Mouse (Mus musculus): ENCODE data around the gene Ccl6. TPM values are rescaled to one million over a fixed set of nuclear protein-coding genes. Genes with fewer than 3 reads are reported as not detected.

The Ccl6 gene
- polyA plus RNA-seq (2016; fragmentation: Nextera tagmentation; extraction: Ambion mirVana) = 1.2 and 1.4 TPM in 2 replicates

DNA sequence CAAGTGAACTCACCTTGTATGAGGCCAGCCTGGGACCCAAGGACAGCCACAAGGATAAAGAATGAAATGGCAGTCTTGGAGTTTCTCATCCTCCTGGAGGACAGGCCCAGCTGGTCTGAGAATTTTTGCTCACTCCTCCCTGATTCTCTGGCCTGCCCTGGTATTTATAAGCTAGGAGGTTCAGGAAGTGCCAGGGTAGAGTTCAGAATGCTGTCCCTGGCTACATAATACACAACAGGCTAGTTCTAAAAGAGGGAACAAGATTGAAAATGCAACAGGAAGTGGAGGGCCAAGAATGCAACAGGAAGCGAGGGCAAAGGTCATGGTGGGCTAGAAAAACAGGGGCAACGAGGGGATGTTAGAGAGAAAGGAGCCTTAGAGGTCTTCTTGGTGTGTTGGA is at the start of gene Ccl6:
Gene Ccl6 (minus strand): TSS at position 235 of the 400 bp plus-strand sequence.
- Histone ChIP-seq H3K27ac (replicated peaks) (no peak within 1 kb of the TSS), H3K4me1 (no peaks in the 10 kb centered on the region), H3K4me2 (replicated peaks) (no peak within 1 kb of the TSS), H3K9ac (replicated peaks) (no peak within 1 kb of the TSS), H3K4me3 (no peak within 1 kb of the TSS), H3K9me3 (no peaks in the 10 kb centered on the region), H3K27me3 (no peaks in the 10 kb centered on the region), H3K36me3 (no peaks in the 10 kb centered on the region)
- 54% methylated on average over 2 of the region's 2 CpGs for WGBS
- ATAC-seq (ENCODE audit: low FRiP score, low read depth) = no peak

DNA sequence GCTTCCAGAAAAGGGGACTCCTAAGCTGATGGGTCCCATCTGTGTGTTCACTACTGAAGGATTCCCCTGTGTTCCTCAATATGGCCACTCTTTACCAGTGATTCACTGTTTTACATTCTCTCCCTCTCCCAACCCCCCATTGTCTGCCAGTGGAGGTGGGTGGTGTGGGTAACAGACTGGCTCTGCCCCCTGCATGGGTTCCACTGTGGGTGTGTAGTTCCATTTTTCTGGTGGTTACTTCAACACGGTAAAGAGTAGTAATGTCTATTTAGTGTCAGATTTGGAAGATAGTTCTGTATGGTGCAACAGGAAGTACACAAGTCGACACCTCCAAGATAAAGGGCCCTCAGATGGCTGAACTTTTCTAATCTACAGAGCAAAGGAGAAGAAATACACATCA is 48.3 kb upstream of the Ccl6 start:
- no peaks in the 10 kb centered on the region for H3K36me3 ChIP-seq
- no peaks in the 10 kb centered on the region for H3K27me3 ChIP-seq
- no peak overlapping the region for H3K9ac ChIP-seq (replicated peaks)
- no peak overlapping the region for H3K27ac ChIP-seq (replicated peaks)
- H3K9me3 ChIP-seq = no peaks in the 10 kb centered on the region
- H3K4me2 ChIP-seq (replicated peaks) = no peak overlapping the region
- ATAC-seq (ENCODE audit: low FRiP score, low read depth) = no peak
- no peak overlapping the region for H3K4me3 ChIP-seq
- WGBS = 83% methylated on average over 2 of the region's 2 CpGs
- no peaks in the 10 kb centered on the region for H3K4me1 ChIP-seq

DNA sequence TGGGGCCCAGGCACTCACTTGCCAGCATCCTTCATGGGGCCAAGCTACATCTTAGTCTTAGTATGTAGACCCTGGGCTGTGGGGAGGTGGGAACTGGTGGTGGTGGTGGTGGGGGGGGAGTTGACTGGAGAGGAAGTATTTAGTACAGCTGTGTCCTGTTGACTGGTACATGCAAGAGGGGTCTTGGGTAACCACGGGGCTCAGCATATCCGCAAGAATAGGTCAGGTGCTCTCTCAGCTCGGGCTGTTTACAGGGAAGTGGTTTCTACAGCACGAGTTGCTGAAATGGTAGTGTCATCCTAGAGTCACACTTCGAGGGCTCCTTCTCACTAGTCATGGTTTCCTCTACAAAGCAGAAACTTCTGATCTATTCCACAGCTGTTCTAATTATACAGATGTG is 47.3 kb upstream of the Ccl6 start:
- WGBS = 82% methylated on average over 5 of the region's 5 CpGs
- no peaks in the 10 kb centered on the region for H3K4me1 ChIP-seq
- H3K4me2 ChIP-seq (replicated peaks) = no peak overlapping the region
- H3K4me3 ChIP-seq = no peak overlapping the region
- H3K9ac ChIP-seq (replicated peaks) = no peak overlapping the region
- H3K9me3 ChIP-seq = no peaks in the 10 kb centered on the region
- no peak overlapping the region for H3K27ac ChIP-seq (replicated peaks)
- H3K36me3 ChIP-seq = no peaks in the 10 kb centered on the region
- H3K27me3 ChIP-seq = no peaks in the 10 kb centered on the region
- no peak for ATAC-seq (ENCODE audit: low FRiP score, low read depth)

DNA sequence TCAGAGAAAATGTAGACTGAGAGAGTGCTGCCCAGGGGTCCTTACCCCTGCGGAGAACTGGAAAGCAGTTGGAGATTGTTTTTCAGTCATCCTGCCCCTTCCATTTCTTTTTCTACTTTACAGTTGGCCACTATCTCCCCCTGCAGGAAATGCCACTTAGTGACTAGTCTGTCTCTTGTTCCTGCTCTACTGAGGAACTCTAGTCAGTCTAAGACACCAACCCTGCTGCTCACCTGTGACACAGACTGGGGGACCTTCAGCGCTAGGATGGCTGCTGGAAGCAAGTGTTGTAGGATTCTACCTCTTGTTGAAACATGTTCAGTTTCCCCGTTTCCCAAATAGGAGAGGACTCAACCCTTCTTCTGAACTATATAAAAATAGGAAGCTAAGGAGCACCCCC is 46.6 kb upstream of the Ccl6 start:
- no peak overlapping the region for H3K4me3 ChIP-seq
- no peaks in the 10 kb centered on the region for H3K9me3 ChIP-seq
- H3K4me1 ChIP-seq = no peaks in the 10 kb centered on the region
- no peak overlapping the region for H3K27ac ChIP-seq (replicated peaks)
- H3K9ac ChIP-seq (replicated peaks) = no peak overlapping the region
- no peak for ATAC-seq (ENCODE audit: low FRiP score, low read depth)
- no peaks in the 10 kb centered on the region for H3K27me3 ChIP-seq
- no peaks in the 10 kb centered on the region for H3K36me3 ChIP-seq
- 62% methylated on average over 3 of the region's 3 CpGs for WGBS
- H3K4me2 ChIP-seq (replicated peaks) = no peak overlapping the region

DNA sequence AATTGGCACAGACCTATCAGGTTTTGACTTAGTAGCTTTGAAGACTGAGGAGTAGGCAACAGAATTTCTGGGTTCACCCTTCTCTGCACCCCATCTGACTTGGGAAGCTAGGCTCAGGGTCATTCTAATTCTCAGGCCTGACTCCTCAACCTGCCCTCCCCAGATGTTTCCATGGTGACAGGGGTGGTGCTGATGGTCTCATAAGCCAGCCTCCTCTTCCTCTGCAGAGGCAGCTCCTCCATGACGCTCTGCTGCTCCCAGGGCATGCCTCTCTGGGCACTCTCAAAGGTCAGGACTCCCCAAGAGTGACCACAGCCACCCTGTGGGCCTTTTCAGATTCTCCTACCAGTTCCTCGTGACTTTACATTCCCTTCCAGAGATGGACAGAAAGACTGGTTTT is 46.0 kb upstream of the Ccl6 start:
- H3K36me3 ChIP-seq = no peaks in the 10 kb centered on the region
- H3K4me2 ChIP-seq (replicated peaks) = no peak overlapping the region
- no peaks in the 10 kb centered on the region for H3K27me3 ChIP-seq
- H3K27ac ChIP-seq (replicated peaks) = no peak overlapping the region
- H3K9ac ChIP-seq (replicated peaks) = no peak overlapping the region
- no peaks in the 10 kb centered on the region for H3K9me3 ChIP-seq
- H3K4me3 ChIP-seq = no peak overlapping the region
- H3K4me1 ChIP-seq = no peaks in the 10 kb centered on the region
- 52% methylated on average over 2 of the region's 2 CpGs for WGBS
- no peak for ATAC-seq (ENCODE audit: low FRiP score, low read depth)

DNA sequence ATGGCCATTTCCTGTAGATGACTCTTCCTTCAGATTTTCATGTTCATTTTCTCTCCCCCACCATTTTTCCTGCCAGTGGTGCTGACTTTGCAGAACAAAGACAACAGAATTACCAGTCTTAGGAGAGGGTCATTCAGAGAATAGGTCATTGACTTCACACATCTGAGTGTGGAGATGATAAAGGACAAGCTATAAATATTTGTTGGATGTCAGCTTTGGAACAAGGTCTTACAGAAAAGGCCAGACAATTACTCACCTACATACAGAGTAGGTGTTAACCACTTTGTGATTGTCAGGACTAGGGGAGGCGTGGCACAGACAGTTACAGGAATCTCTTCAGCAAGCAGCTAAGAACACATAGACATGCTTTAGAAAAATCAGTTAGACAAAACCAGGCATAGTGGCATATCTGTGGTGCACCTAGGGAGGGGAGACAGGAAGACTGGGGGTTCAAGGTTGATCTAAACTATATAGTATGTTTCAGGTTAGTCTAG is 43.9 kb upstream of the Ccl6 start:
- Histone ChIP-seq H3K4me3 (no peak overlapping the region), H3K36me3 (no peaks in the 10 kb centered on the region), H3K4me1 (no peaks in the 10 kb centered on the region), H3K9ac (replicated peaks) (no peak overlapping the region), H3K9me3 (no peaks in the 10 kb centered on the region), H3K27ac (replicated peaks) (no peak overlapping the region), H3K4me2 (replicated peaks) (no peak overlapping the region), H3K27me3 (no peaks in the 10 kb centered on the region)
- ATAC-seq (ENCODE audit: low FRiP score, low read depth) = no peak
- WGBS = 83% methylated on average over 1 of the region's 1 CpGs

DNA sequence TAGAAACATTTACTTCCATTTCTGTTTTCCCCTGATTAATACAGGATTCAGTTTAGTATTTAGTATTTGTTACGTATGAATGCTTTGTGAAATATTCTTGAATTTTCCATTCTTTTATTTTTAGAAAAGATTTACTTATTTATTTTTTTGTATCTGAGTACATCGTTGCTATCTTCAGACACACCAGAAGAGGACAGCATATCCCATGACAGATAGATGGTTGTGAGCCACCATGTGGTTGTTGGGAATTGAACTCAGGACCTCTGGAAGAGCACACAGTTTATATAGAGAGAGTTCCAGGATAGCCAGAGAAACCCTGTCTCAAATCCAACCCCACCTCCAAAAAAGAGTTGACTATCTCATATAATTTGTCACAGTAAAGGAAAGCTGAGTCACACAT is 42.0 kb upstream of the Ccl6 start:
- H3K4me1 ChIP-seq = no peaks in the 10 kb centered on the region
- whole genome bisulfite sequencing = 96% methylated on average over 2 of the region's 2 CpGs
- no peak for ATAC-seq (ENCODE audit: low FRiP score, low read depth)

DNA sequence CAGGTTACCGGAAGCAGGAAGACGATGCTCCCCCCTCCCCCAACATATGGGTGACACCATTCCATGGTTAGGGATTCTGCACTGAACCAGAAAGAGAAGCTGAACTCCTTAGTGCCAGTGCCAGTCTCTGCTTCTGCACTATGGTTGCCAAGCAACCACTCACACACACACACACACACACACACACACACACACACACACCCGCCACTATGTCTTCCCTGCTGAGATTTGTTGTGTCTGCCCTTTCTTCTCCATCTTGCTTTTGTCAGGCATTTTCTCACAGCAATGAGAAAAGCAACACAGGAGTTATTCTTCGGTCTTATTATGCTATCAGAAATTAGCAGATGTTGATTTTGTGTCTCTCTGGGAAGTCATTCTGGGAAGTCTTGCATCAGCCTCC is 41.5 kb upstream of the Ccl6 start:
- no peaks in the 10 kb centered on the region for H3K36me3 ChIP-seq
- H3K9me3 ChIP-seq = no peaks in the 10 kb centered on the region
- no peak overlapping the region for H3K4me3 ChIP-seq
- WGBS = 59% methylated on average over 4 of the region's 4 CpGs
- no peak overlapping the region for H3K4me2 ChIP-seq (replicated peaks)
- H3K4me1 ChIP-seq = no peaks in the 10 kb centered on the region
- no peak for ATAC-seq (ENCODE audit: low FRiP score, low read depth)
- H3K9ac ChIP-seq (replicated peaks) = no peak overlapping the region
- no peak overlapping the region for H3K27ac ChIP-seq (replicated peaks)
- no peaks in the 10 kb centered on the region for H3K27me3 ChIP-seq

More for the DNA sequence above, 42.0 kb upstream of the Ccl6 start:
- no peak overlapping the region for H3K9ac ChIP-seq (replicated peaks)
- no peaks in the 10 kb centered on the region for H3K27me3 ChIP-seq
- no peak overlapping the region for H3K4me2 ChIP-seq (replicated peaks)
- H3K4me3 ChIP-seq = no peak overlapping the region
- H3K36me3 ChIP-seq = no peaks in the 10 kb centered on the region
- H3K27ac ChIP-seq (replicated peaks) = no peak overlapping the region
- H3K9me3 ChIP-seq = no peaks in the 10 kb centered on the region

DNA sequence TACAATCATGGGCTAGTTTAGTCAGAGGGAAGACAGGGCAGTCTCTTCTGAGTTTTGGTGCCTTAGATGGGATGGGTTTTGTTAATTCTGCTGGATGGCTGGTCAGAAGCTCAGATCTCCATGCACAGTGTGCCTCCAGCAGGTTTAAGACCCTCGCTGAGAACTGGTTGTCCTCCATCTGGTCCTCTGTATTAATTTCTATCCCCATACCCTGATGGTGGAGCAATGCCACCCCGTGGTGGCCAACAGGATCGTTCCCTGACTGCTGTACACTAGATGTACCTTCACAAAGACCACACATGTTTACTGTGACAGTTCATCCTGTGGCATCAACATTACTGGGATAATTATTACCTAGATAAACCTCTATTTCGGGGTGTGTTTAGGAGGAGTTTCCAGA is 39.9 kb upstream of the Ccl6 start:
- no peaks in the 10 kb centered on the region for H3K9me3 ChIP-seq
- no peak overlapping the region for H3K4me2 ChIP-seq (replicated peaks)
- H3K27ac ChIP-seq (replicated peaks) = no peak overlapping the region

DNA sequence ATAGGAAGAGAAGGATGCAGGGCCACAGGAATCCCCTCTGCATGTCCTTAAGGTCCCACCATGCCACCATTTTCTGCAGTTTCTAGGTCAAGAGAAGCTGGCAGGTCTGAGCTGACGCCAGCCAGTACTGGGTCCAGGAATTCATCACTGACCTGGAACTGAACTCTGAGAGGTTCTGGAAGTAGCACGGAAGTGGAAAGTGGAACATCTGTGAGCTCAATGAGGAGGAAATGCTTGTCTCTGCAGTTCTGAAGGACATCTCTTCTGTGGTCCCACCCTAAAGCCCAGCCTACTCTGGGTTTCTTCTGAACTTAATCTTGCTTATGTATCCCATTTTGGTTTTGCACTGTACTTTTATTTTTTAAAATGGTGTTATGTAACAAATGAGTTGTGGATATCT is 38.2 kb upstream of the Ccl6 start:
- H3K9ac ChIP-seq (replicated peaks) = no peak overlapping the region
- WGBS = 86% methylated on average over 2 of the region's 2 CpGs

More for the DNA sequence above, 39.9 kb upstream of the Ccl6 start:
- H3K27me3 ChIP-seq = no peaks in the 10 kb centered on the region
- H3K36me3 ChIP-seq = no peaks in the 10 kb centered on the region
- no peaks in the 10 kb centered on the region for H3K4me1 ChIP-seq
- no peak overlapping the region for H3K4me3 ChIP-seq
- no peak for ATAC-seq (ENCODE audit: low FRiP score, low read depth)
- 70% methylated on average over 4 of the region's 4 CpGs for WGBS
- H3K9ac ChIP-seq (replicated peaks) = no peak overlapping the region

DNA sequence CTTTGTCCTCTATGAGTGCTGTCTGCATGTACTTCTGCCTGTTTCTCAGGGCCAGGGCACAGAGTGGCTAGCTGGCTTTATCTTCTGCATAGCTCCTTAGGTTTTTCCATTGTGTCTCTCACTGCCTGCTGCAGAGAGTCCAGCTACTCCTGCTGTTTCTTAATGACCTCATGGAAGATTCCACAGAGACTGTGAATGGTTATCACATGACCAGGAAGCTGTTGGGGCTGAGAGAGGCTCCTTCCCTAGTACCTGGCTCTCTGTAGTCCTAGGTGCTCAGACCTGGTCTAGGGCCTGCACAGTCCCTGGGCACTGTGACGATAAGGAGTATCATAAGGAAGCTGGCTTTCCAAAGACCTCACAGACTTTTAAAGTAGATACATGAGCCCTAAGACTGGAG is 37.7 kb upstream of the Ccl6 start:
- H3K27ac ChIP-seq (replicated peaks) = no peak overlapping the region
- WGBS = 93% methylated on average over 1 of the region's 1 CpGs
- no peaks in the 10 kb centered on the region for H3K4me1 ChIP-seq
- H3K9ac ChIP-seq (replicated peaks) = no peak overlapping the region
- ATAC-seq (ENCODE audit: low FRiP score, low read depth) = no peak
- no peak overlapping the region for H3K4me3 ChIP-seq
- H3K9me3 ChIP-seq = no peaks in the 10 kb centered on the region
- no peak overlapping the region for H3K4me2 ChIP-seq (replicated peaks)
- no peaks in the 10 kb centered on the region for H3K27me3 ChIP-seq
- H3K36me3 ChIP-seq = no peaks in the 10 kb centered on the region

More for the DNA sequence above, 38.2 kb upstream of the Ccl6 start:
- Histone ChIP-seq H3K4me3 (no peak overlapping the region), H3K27ac (replicated peaks) (no peak overlapping the region), H3K9me3 (no peaks in the 10 kb centered on the region), H3K36me3 (no peaks in the 10 kb centered on the region), H3K4me1 (no peaks in the 10 kb centered on the region), H3K4me2 (replicated peaks) (no peak overlapping the region), H3K27me3 (no peaks in the 10 kb centered on the region)
- ATAC-seq (ENCODE audit: low FRiP score, low read depth) = no peak

DNA sequence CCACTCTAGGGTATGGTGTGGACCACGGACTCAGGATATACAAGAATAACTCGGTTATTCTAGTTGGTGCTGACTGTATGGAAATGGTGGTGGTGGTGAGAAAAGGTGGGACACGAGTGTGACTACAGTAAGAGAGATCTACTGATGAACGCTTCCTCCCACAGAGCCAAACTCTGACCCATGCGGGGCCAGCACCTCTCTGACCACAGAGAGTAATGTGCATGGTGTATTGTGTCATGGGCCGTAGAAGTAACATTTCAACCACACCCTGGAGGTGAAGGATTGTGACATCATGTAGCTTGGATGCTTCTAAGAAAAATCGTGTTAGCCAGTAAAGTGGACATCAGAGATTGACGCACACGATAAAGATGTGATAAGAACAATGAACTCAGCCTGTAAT is 35.9 kb upstream of the Ccl6 start:
- no peak overlapping the region for H3K4me3 ChIP-seq
- H3K4me1 ChIP-seq = no peaks in the 10 kb centered on the region
- H3K27ac ChIP-seq (replicated peaks) = no peak overlapping the region
- ATAC-seq (ENCODE audit: low FRiP score, low read depth) = no peak
- H3K36me3 ChIP-seq = no peaks in the 10 kb centered on the region
- H3K4me2 ChIP-seq (replicated peaks) = no peak overlapping the region
- no peaks in the 10 kb centered on the region for H3K9me3 ChIP-seq
- no peak overlapping the region for H3K9ac ChIP-seq (replicated peaks)
- no peaks in the 10 kb centered on the region for H3K27me3 ChIP-seq
- 92% methylated on average over 9 of the region's 9 CpGs for WGBS

DNA sequence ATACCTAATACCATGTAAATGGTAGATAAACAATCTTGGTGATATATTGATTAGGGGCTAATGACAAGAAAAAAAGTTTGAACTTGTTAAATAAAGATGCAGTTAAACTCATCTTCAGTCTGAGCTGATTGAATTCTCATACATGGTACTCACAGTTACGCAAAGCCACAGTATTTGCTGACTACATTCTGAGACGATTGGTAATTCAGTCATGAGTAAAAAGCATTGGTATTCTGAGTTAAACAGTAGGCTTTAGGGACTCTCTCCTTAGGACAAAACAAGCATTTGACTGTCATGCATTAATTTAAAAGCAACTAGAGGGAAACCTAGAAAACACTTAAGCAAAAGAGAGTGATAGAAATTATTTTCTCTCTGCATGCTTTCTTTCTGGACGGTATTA is 30.7 kb upstream of the Ccl6 start:
- 86% methylated on average over 3 of the region's 3 CpGs for WGBS
- Histone ChIP-seq H3K27ac (replicated peaks) (no peak overlapping the region), H3K9me3 (no peaks in the 10 kb centered on the region), H3K27me3 (no peaks in the 10 kb centered on the region), H3K4me2 (replicated peaks) (no peak overlapping the region), H3K9ac (replicated peaks) (no peak overlapping the region), H3K4me1 (no peaks in the 10 kb centered on the region), H3K36me3 (no peaks in the 10 kb centered on the region), H3K4me3 (no peak overlapping the region)
- no peak for ATAC-seq (ENCODE audit: low FRiP score, low read depth)

Measured in midbrain, embryonic 12.5 days (tissue).